Mouse (Mus musculus) C2C12 (cell line): Measurements from ENCODE around the gene Msmb. TPM values are rescaled to one million over a fixed set of nuclear protein-coding genes. Genes with fewer than 3 reads are reported as not detected.

ENCODE experiments used
- H3K27me3 ChIP-seq: one replicate; pipeline ENCODE4 v1.6.1; 2011; ENCODE audit not compliant: control insufficient read depth, insufficient read depth, insufficient read length
- H3K36me3 ChIP-seq: one replicate; pipeline ENCODE4 v1.6.1; 2011; ENCODE audit not compliant: control insufficient read depth, insufficient read depth
- H3K4me3 ChIP-seq: one replicate; pipeline ENCODE4 v1.5.1; 2011; ENCODE audit warnings: mild to moderate bottlenecking, control low read depth; ENCODE audit not compliant: poor library complexity, insufficient read depth, severe bottlenecking
- H3K79me2 ChIP-seq: one replicate; pipeline ENCODE4 v1.6.1; 2011; ENCODE audit not compliant: control insufficient read depth, insufficient read depth
- H3K79me3 ChIP-seq: one replicate; pipeline ENCODE4 v1.6.1; 2011; ENCODE audit warnings: low read depth, control low read depth
- H3ac ChIP-seq: one replicate; pipeline ENCODE3; 2011; ENCODE audit warnings: low read depth; ENCODE audit not compliant: control insufficient read depth, insufficient read length
- CEBPB ChIP-seq: IDR thresholded peaks from one replicate; pipeline ENCODE4 v1.6.1; 2011; ENCODE audit warnings: low read depth, mild to moderate bottlenecking, control low read depth, moderate library complexity
- CTCF ChIP-seq: IDR thresholded peaks from one replicate; pipeline ENCODE4 v1.5.1; 2011; ENCODE audit not compliant: control insufficient read depth, insufficient read depth, insufficient read length
- FOSL1 ChIP-seq: IDR thresholded peaks from one replicate; pipeline ENCODE4 v1.8.0; 2011; ENCODE audit warnings: mild to moderate bottlenecking, low read length; ENCODE audit not compliant: poor library complexity, insufficient read depth, severe bottlenecking
- MAX ChIP-seq: IDR thresholded peaks from one replicate; pipeline ENCODE4 v1.6.1; 2011; ENCODE audit warnings: mild to moderate bottlenecking, control low read depth
- MYOD1 ChIP-seq: IDR thresholded peaks from one replicate; pipeline ENCODE4 v1.6.1; 2011; ENCODE audit warnings: low read depth; ENCODE audit not compliant: control insufficient read depth, insufficient read length
- MYOG ChIP-seq: IDR thresholded peaks from one replicate; pipeline ENCODE4 v1.6.1; 2011; ENCODE audit not compliant: control insufficient read depth, insufficient read length; ENCODE audit errors: extremely low read depth
- USF1 ChIP-seq: IDR thresholded peaks from one replicate; pipeline ENCODE4 v1.6.1; 2011; ENCODE audit warnings: low read depth, mild to moderate bottlenecking, control low read depth, moderate library complexity
- long read RNA-seq, 2 experiments: library from polyadenylated mRNA; unstranded; transcript quantifications; one replicate each; pipeline ENCODE4 v2.0.0; 2019 to 2020
- polyA plus RNA-seq: library from polyadenylated mRNA; unstranded; fragments of >200 nt; fragmentation: generic; extraction: Trizol; gene quantifications from one replicate; pipeline ENCODE4 v1.2.1, GENCODE M21; 2012; ENCODE audit warnings: missing spikeins

Gene Msmb
- polyA plus RNA-seq: not detected
- long read RNA-seq, experiment 1: 0 reads
- long read RNA-seq, experiment 2: 0 reads

- TF ChIP-seq MAX: no peak
- TF ChIP-seq CTCF: no peak
- no peak for TF ChIP-seq CEBPB
- TF ChIP-seq FOSL1: no peak
- no peak for TF ChIP-seq MYOG
- TF ChIP-seq USF1: no peak
- no peak for TF ChIP-seq MYOD1
- Histone ChIP-seq H3K4me3 (no peak within 1 kb of the TSS), H3ac (no peak within 1 kb of the TSS), H3K79me3 (no peaks in the 10 kb centered on the region), H3K79me2 (no peaks in the 10 kb centered on the region), H3K27me3 (no peaks in the 10 kb centered on the region), H3K36me3 (no peaks in the 10 kb centered on the region)
Measured at GRCm38 (mm10) chr14:32141723-32142122, at the start of gene Msmb. Gene Msmb, plus strand, starts transcription at chr14:32142023.

- TF ChIP-seq MYOG: no peak
- no peak for TF ChIP-seq MYOD1
- no peak for TF ChIP-seq CTCF
- no peak for TF ChIP-seq MAX
- no peak for TF ChIP-seq FOSL1
- no peak for TF ChIP-seq CEBPB
- TF ChIP-seq USF1: no peak
- H3K4me3 ChIP-seq: no peak overlapping the region
- H3K36me3 ChIP-seq: peaks cover 53% of the 10 kb centered on the region
- peaks cover 4% of the 10 kb centered on the region for H3K79me3 ChIP-seq
- no peak overlapping the region for H3ac ChIP-seq
- peaks cover 9% of the 10 kb centered on the region for H3K79me2 ChIP-seq
- H3K27me3 ChIP-seq: no peaks in the 10 kb centered on the region
Measured at GRCm38 (mm10) chr14:32093018-32093417, 48.8 kb upstream of the Msmb start.

GRCm38 (mm10) chr14:32093500-32094117, 48.2 kb upstream of the Msmb start:
- Histone ChIP-seq H3K79me3 (peaks cover 3% of the 10 kb centered on the region), H3K27me3 (no peaks in the 10 kb centered on the region), H3ac (no peak overlapping the region), H3K4me3 (no peak overlapping the region), H3K36me3 (peaks cover 57% of the 10 kb centered on the region), H3K79me2 (peaks cover 3% of the 10 kb centered on the region)
- no peak for TF ChIP-seq MAX
- TF ChIP-seq USF1: no peak
- no peak for TF ChIP-seq CEBPB
- no peak for TF ChIP-seq FOSL1

- H3K79me2 ChIP-seq: no peaks in the 10 kb centered on the region
- no peak overlapping the region for H3K4me3 ChIP-seq
- TF ChIP-seq MAX (no peak), USF1 (no peak), FOSL1 (no peak), CTCF (no peak), MYOG (no peak), CEBPB (no peak), MYOD1 (no peak)
- H3K36me3 ChIP-seq: peaks cover 77% of the 10 kb centered on the region
- H3K27me3 ChIP-seq: no peaks in the 10 kb centered on the region
- H3K79me3 ChIP-seq: no peaks in the 10 kb centered on the region
- no peak overlapping the region for H3ac ChIP-seq
Measured at GRCm38 (mm10) chr14:32095646-32096045, 46.2 kb upstream of the Msmb start.

GRCm38 (mm10) chr14:32096740-32097139, 45.1 kb upstream of the Msmb start:
- Histone ChIP-seq H3K79me3 (no peaks in the 10 kb centered on the region), H3K36me3 (peaks cover 79% of the 10 kb centered on the region)
- TF ChIP-seq MYOG (no peak), MAX (no peak), FOSL1 (no peak), MYOD1 (no peak), CEBPB (no peak), CTCF (no peak), USF1 (no peak)

More at GRCm38 (mm10) chr14:32096740-32097139, 45.1 kb upstream of the Msmb start:
- H3K27me3 ChIP-seq: no peaks in the 10 kb centered on the region
- H3ac ChIP-seq: no peak overlapping the region
- no peak overlapping the region for H3K4me3 ChIP-seq
- H3K79me2 ChIP-seq: no peaks in the 10 kb centered on the region
